ENCODE assay signal across 8 mouse cellular contexts in genomic region chr11:83753581-83754181, GRCm38 (mm10). TPM values are rescaled to one million over a fixed set of nuclear protein-coding genes. Genes with fewer than 3 reads are reported as not detected.
DNase-seq lines count a peak whose midpoint lies in the region; ATAC-seq lines count a peak whose summit lies in the region.

Heatr6 (plus strand) TSS chr11:83753696.

- DNase-seq in CD8-positive naive resting alpha-beta T cell, adult 2 months (ENCODE audit: low read depth in 2 of 2, low spot score in 2 of 2) = peak; percentile 79 to 85
- peak; percentile 79 for DNase-seq in c-Kit-positive CD71-negative TER-119-negative erythroid progenitor cells, embryonic 14.5 days (ENCODE audit: low read depth)
- peak; percentile 92 for DNase-seq in forebrain, embryonic 11.5 days (ENCODE audit: low spot score)
- peak; percentile 93 to 95 for DNase-seq in kidney, postnatal 36 days
- peak; percentile 86 for DNase-seq in telencephalon, adult 2 months (ENCODE audit: low read depth, low spot score)

- peak; percentile 93 for ATAC-seq in forebrain, embryonic 11.5 days (replicated peaks; ENCODE audit: low FRiP score)
- peak; percentile 96 for ATAC-seq in heart, embryonic 16.5 days (replicated peaks; ENCODE audit: extremely low read depth, insufficient read depth, low FRiP score)
- ATAC-seq in liver, embryonic 15.5 days (ENCODE audit: insufficient read depth) = peak; percentile 90
- peak; percentile 96 for ATAC-seq in neural tube, embryonic 12.5 days (ENCODE audit: low FRiP score, low read depth)

- no peaks in the 10 kb centered on the region for H3K27me3 ChIP-seq in forebrain, embryonic 11.5 days (ENCODE audit: control insufficient read depth, insufficient read depth, low read length)
- peaks cover 16% of the 10 kb centered on the region for H3K27me3 ChIP-seq in heart, embryonic 16.5 days (ENCODE audit: control insufficient read depth, insufficient read depth, low read length)
- 0 out of 2 replicates have a peak, but pooled peaks cover 8% of the 10 kb centered on the region for H3K27me3 ChIP-seq in liver, embryonic 15.5 days
- H3K27me3 ChIP-seq in neural tube, embryonic 12.5 days (replicated peaks) = 0 out of 2 replicates have a peak, but pooled peaks cover 6% of the 10 kb centered on the region

- peaks cover 4% of the 10 kb centered on the region; the same call in 1 of the 2 replicates for H3K4me1 ChIP-seq in forebrain, embryonic 11.5 days (replicated peaks; ENCODE audit: control insufficient read depth, insufficient read depth, low read length)
- peaks cover 8% of the 10 kb centered on the region for H3K4me1 ChIP-seq in heart, embryonic 16.5 days (ENCODE audit: control insufficient read depth, insufficient read depth, low read length)
- peaks cover 15% of the 10 kb centered on the region for H3K4me1 ChIP-seq in liver, embryonic 15.5 days (replicated peaks)
- H3K4me1 ChIP-seq in neural tube, embryonic 12.5 days = peaks cover 12% of the 10 kb centered on the region

- H3K4me2 ChIP-seq in forebrain, embryonic 11.5 days (ENCODE audit: low read depth, low read length, severe bottlenecking) = peak within 1 kb of the TSS; percentile 64
- H3K4me2 ChIP-seq in heart, embryonic 16.5 days (ENCODE audit: low read depth, low read length) = peak within 1 kb of the TSS; percentile 88
- H3K4me2 ChIP-seq in liver, embryonic 15.5 days = peak within 1 kb of the TSS; percentile 75
- peak within 1 kb of the TSS; percentile 76 for H3K4me2 ChIP-seq in neural tube, embryonic 12.5 days (replicated peaks)

- WGBS in forebrain, embryonic 11.5 days = under 1% methylated on average over 47 of the region's 47 CpGs
- WGBS in heart, embryonic 16.5 days = under 1% methylated on average over 47 of the region's 47 CpGs
- WGBS in liver, embryonic 15.5 days (ENCODE audit: insufficient replicate concordance) = under 1% methylated on average over 47 of the region's 47 CpGs
- under 1% methylated on average over 47 of the region's 47 CpGs for WGBS in neural tube, embryonic 12.5 days

- peak within 1 kb of the TSS; percentile 79 for H3K9ac ChIP-seq in forebrain, embryonic 11.5 days (ENCODE audit: low read length)
- H3K9ac ChIP-seq in heart, embryonic 16.5 days (ENCODE audit: low read length) = peak within 1 kb of the TSS; percentile 92
- H3K9ac ChIP-seq in liver, embryonic 15.5 days = peak within 1 kb of the TSS; percentile 70
- H3K9ac ChIP-seq in neural tube, embryonic 12.5 days = peak within 1 kb of the TSS; percentile 79

- peak within 1 kb of the TSS; percentile 25; the same call in 1 of the 2 replicates for H3K27ac ChIP-seq in forebrain, embryonic 11.5 days (ENCODE audit: low read depth, low read length)
- H3K27ac ChIP-seq in heart, embryonic 16.5 days (ENCODE audit: low read length) = peak within 1 kb of the TSS; percentile 82
- peak within 1 kb of the TSS; percentile 49 for H3K27ac ChIP-seq in liver, embryonic 15.5 days (replicated peaks)
- peak within 1 kb of the TSS; percentile 67; the same call in 1 of the 2 replicates for H3K27ac ChIP-seq in neural tube, embryonic 12.5 days

- peaks cover 3% of the 10 kb centered on the region; the same call in 1 of the 2 replicates for H3K36me3 ChIP-seq in forebrain, embryonic 11.5 days (ENCODE audit: control insufficient read depth, insufficient read depth, low read length)
- H3K36me3 ChIP-seq in heart, embryonic 16.5 days (ENCODE audit: control insufficient read depth, insufficient read depth) = peaks cover 22% of the 10 kb centered on the region
- peaks cover 29% of the 10 kb centered on the region for H3K36me3 ChIP-seq in liver, embryonic 15.5 days (replicated peaks)
- H3K36me3 ChIP-seq in neural tube, embryonic 12.5 days = peaks cover 23% of the 10 kb centered on the region

- peak within 1 kb of the TSS; percentile 72 for H3K4me3 ChIP-seq in forebrain, embryonic 11.5 days (ENCODE audit: low read depth, low read length)
- H3K4me3 ChIP-seq in heart, embryonic 16.5 days (ENCODE audit: low read length) = peak within 1 kb of the TSS; percentile 97
- H3K4me3 ChIP-seq in liver, embryonic 15.5 days (replicated peaks) = peak within 1 kb of the TSS; percentile 73
- H3K4me3 ChIP-seq in neural tube, embryonic 12.5 days = peak within 1 kb of the TSS; percentile 78

- no peaks in the 10 kb centered on the region for H3K9me3 ChIP-seq in forebrain, embryonic 11.5 days (ENCODE audit: control insufficient read depth, low read length)
- no peaks in the 10 kb centered on the region; the same call in 1 of the 2 replicates for H3K9me3 ChIP-seq in heart, embryonic 16.5 days (replicated peaks; ENCODE audit: control insufficient read depth, low read length)
- H3K9me3 ChIP-seq in liver, embryonic 15.5 days (replicated peaks) = no peaks in the 10 kb centered on the region
- no peaks in the 10 kb centered on the region for H3K9me3 ChIP-seq in neural tube, embryonic 12.5 days

RNA-seq across cellular contexts. Expression of gene Heatr6, which starts in this region (rescaled TPM):
- polyA plus RNA-seq in forebrain, embryonic 11.5 days (2014; fragmentation: Nextera tagmentation; extraction: Ambion mirVana) = 34.4 and 36.5 TPM in 2 replicates
- 13.8 and 14.6 TPM in 2 replicates for polyA plus RNA-seq in heart, embryonic 16.5 days (2015; fragmentation: Nextera tagmentation; extraction: Ambion mirVana)
- polyA plus RNA-seq in liver, embryonic 15.5 days (2015; fragmentation: Nextera tagmentation; extraction: Ambion mirVana) = 6.2 and 6.7 TPM in 2 replicates
- 33.2 and 34.4 TPM in 2 replicates for polyA plus RNA-seq in neural tube, embryonic 12.5 days (2016; fragmentation: Nextera tagmentation; extraction: Ambion mirVana)

Comparison
In these comparisons a context has a peak if more than half of its experiments do, and no peak if none do; other contexts are left out.
1. Peak in every context shown above with its lines: DNase-seq, ATAC-seq, H3K4me3 ChIP-seq and H3K27ac ChIP-seq.
2. H3K27ac ChIP-seq: peak in every context shown above with its lines; median percentile 82 in heart, embryonic 16.5 days; 67 in neural tube, embryonic 12.5 days; 49 in liver, embryonic 15.5 days; 25 in forebrain, embryonic 11.5 days.